Mouse (Mus musculus) megakaryocyte-erythroid progenitor cell, adult 5 weeks (primary cell): ENCODE data around the gene Slc24a4. TPM values are rescaled to one million over a fixed set of nuclear protein-coding genes. Genes with fewer than 3 reads are reported as not detected.

ENCODE experiments used
- polyA plus RNA-seq: library from polyadenylated mRNA; stranded (reverse); fragments of >175 nt; gene quantifications from 2 replicates; pipeline ENCODE4 v1.2.3, GENCODE M21; 2012

Slc24a4 gene
- not detected in 2 replicates for polyA plus RNA-seq

GRCm38 (mm10) chr12:102128081-102128790 is at the start of gene Slc24a4:
TSS of gene Slc24a4 (plus strand) at chr12:102128733.

GRCm38 (mm10) chr12:102282763-102283482 is 154.4 kb downstream of the Slc24a4 start, which contains the start of gene Rin3:
TSS of gene Rin3 (plus strand) at chr12:102283048.

Other genes starting within 250 kb of the Slc24a4 start
- gene Trip11, start 215.5 kb upstream of the Slc24a4 start, polyA plus RNA-seq, result 3.2 and 5.7 TPM in 2 replicates
- gene Atxn3, start 170.5 kb upstream of the Slc24a4 start, polyA plus RNA-seq, result 1.6 and 4.4 TPM in 2 replicates
- gene Cpsf2, start 152.7 kb upstream of the Slc24a4 start, polyA plus RNA-seq, result 7.6 and 7.9 TPM in 2 replicates
- gene Rin3, start 154.3 kb downstream of the Slc24a4 start, polyA plus RNA-seq, result 202 and 283 TPM in 2 replicates